Mouse (Mus musculus) layer of hippocampus, adult 9-10 months (tissue): ENCODE measurements around the gene Gm43064.
"Not testable (repeated sequence)": the region's sequence is repeated elsewhere in the genome, so short reads cannot be mapped to it uniquely, and the experiment has no call there.

ENCODE experiments used
- DNase-seq: peaks from one replicate; pipeline ENCODE4 v3.0.0; 2022; ENCODE audit warnings: low spot score

Gm43064 gene

DNA sequence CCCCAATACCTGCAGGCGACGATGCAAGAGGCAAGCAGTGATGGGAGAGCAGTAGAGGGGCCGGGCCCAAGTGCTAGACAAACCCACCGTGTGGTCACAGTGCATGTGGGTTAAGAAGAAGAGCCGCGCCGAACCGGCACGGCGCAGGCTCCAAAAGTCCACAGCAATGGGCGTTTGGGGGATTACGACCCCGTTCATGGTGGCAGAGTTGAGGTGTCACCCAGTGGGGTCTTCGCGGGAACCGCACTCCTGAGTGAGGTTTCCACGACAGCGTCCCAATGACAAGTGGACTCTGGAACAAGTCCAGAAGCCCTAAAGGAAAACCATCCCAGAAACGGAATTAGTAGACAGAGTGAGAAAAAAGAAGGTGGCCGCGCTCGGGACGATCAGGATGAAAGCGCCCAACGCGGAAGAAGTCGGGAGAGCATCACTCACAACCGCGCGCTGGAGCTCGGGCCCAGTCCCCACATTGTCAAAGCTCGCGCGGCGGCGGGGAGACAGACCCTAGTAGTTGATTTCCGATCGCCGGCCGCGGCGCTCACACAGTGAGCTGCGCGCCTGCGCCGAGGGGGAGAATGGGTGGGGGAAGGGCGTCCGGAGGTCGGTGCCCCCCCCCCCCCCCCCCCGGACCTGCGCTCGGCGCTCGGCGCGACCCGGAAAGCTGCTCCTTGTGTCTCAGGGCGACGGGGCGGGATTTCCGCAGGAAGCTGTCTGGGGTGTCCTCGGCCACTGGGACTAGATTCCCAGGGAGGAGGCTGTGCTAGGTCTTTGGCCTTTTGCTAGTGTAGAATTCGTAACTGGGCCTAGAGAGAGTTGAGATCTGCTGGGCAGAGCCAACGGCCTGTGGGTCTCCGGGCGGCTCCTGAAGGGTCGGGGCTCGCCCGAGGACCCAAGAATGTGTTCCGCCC lies at the start of gene Gm43064, which contains the start of the genes Dclre1b and Ap4b1:
TSS of gene Gm43064 (plus strand) at position 683 of the 908 bp plus-strand sequence.
TSS of gene Dclre1b (minus strand) at position 554 of the 908 bp plus-strand sequence.
TSS of gene Ap4b1 (plus strand) at position 630 of the 908 bp plus-strand sequence.
- peak; percentile 73 for DNase-seq

- DNase-seq, result no peak
These were observed 42.6 kb upstream of the Gm43064 start for GRCm38 (mm10) chr3:103766789-103767188.

GRCm38 (mm10) chr3:103771531-103772130 lies 37.7 kb upstream of the Gm43064 start:
- DNase-seq, result no peak

- DNase-seq, result no peak
These were observed 36.5 kb upstream of the Gm43064 start for GRCm38 (mm10) chr3:103772846-103773245.

DNA sequence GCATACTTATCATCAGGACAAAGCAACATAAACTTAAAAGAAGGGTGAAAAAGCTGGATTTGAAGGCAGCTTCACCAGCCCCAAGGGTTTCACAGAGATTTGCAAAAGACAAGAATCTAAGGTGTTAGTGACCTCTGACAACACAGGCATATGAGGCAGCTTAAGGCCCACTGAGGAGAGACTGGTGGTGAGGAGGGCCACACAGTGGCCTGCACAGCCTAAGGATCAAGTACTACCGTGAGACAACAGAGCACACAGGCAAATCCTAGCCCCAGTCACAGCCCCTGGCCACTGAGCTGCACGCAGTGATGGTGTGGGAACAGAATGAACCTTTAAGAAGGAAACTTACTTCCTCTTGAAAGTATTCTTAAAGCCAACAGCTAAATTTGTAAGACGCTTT lies 35.9 kb upstream of the Gm43064 start:
- no peak for DNase-seq

GRCm38 (mm10) chr3:103774009-103774408 lies 35.4 kb upstream of the Gm43064 start:
- no peak for DNase-seq

DNA sequence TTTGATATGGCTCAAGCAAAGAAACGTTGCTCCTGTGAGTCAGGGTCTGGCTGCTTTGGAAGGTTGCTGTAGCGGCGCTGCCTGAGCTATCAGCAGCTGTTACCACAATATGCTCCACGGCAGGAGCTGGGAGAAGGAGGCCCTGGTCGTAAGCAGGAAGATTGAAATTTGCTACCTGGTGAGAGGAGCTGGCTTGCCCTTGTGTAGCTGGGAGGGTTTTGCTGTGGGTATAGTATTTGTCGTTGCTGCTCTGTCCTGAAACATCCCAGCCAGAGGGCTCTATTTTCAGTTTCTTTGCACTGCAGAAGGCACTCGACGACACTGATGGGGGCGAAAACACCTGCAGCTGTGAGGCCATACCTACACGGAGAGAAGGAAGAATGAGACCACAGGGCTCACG lies 31.4 kb upstream of the Gm43064 start:
- DNase-seq, result no peak

DNA sequence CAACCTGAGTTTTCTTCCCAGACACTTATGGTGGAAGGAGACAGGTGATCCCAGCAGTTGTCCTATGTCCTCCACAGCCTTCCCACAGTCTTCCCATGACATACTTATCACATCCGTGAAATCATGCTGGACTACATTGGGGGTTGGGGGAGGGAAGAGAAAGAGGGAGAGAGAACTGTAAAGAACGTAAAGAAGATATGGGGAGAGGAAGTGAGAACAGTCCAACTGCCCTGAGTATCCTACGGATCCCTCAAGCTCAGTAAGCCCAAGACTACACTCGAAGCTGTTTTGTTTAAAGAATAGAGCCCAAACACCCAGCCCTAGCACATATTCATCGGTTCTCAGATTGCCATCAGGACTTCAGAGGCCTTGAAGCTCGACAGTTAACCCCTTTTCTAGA lies 30.7 kb upstream of the Gm43064 start:
- DNase-seq, result no peak

DNA sequence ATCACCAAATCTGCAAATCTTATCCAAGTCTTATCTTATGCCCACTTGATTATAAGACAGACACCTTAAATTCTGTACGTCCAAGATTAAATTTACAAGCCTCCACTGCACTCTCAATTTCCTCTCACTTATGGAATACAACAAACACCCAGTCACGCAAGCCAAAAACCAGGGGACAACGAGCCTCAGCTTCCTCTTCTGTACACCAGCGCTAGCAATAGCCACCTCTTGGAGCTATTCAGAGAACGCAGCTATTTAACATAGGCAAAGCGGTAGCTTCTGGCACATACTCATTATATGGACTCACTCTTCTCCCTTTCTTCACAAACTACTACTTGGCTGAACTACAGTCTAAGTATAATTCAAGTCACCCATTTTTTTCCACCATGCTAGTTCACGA lies 30.2 kb upstream of the Gm43064 start:
- no peak for DNase-seq

DNA sequence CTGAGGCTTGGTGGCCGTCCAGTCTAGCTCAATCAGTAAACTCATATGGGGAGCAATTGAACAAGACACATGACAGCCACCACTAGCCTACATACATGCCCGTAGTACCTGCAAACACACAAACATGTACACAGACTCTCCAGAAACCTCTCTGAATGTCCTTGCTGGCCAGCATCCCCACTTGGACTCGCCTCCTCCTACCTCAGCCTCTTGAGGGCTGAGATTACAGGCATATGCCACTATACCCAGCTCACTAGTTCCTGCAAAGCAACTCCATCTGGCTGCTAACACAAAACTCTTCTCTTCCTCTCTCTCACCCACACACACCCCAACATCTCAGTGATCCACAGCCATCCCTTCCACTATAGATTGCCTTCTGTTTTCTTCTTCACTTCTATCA lies 29.1 kb upstream of the Gm43064 start:
- no peak for DNase-seq

DNA sequence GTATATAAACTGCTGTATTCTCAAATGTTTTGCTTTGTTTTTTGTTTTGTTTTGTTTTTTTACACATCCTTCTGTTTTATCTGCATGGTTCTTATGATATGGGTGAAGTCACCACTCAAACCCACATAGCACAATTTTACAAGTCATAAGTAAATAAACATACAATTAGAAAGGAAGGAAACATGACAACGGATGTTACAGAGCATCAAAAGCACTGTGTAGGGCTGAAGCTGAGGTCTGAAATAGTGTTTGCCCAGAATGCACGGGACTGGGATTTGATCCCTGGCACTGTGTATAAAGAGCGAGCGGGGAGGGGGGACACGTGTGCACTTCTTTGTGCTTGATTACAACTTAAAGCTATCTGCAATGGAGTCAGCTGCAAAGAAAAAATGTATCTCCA lies 28.6 kb upstream of the Gm43064 start:
- no peak for DNase-seq

DNA sequence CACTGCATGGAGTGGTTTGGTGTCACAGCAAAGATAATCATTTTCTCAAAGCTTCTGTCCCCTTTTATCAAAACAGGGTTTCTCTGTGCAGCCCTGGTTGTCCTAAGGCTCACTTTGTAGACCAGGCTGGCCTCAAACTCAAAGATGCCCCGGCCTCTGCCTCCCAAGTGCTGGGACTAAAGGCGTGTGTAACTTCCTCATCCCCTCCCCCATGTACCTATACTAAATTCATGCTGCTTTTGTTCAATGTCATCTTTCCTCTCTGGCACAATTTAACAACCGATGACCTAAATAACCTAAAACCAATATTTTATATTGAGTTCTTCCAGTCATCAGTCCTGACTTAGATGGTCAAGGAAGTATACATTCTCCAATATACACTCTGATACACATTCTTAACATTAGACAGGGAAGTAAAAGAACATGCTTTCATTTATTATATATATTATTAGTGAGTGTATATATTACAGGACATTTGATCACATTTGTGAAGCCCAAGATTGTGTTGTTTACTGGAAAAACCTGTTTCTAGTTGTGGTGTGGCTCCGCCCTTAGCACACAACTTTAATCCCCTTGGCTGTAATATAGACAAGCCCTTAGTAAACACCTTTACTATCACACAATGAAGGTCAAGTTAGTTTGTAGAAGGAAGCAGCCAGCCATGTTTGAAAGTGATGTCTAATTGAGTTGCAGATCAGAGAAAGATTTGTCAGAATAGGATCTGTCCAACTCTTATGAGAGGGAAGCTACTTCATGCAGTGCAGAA lies 26.3 kb upstream of the Gm43064 start:
- DNase-seq, result no peak

- no peak for DNase-seq
These were observed 22.1 kb upstream of the Gm43064 start for GRCm38 (mm10) chr3:103787225-103787624.

GRCm38 (mm10) chr3:103789096-103789495 lies 20.3 kb upstream of the Gm43064 start:
- no peak for DNase-seq

GRCm38 (mm10) chr3:103789891-103790345 lies 19.5 kb upstream of the Gm43064 start:
- no peak for DNase-seq

DNA sequence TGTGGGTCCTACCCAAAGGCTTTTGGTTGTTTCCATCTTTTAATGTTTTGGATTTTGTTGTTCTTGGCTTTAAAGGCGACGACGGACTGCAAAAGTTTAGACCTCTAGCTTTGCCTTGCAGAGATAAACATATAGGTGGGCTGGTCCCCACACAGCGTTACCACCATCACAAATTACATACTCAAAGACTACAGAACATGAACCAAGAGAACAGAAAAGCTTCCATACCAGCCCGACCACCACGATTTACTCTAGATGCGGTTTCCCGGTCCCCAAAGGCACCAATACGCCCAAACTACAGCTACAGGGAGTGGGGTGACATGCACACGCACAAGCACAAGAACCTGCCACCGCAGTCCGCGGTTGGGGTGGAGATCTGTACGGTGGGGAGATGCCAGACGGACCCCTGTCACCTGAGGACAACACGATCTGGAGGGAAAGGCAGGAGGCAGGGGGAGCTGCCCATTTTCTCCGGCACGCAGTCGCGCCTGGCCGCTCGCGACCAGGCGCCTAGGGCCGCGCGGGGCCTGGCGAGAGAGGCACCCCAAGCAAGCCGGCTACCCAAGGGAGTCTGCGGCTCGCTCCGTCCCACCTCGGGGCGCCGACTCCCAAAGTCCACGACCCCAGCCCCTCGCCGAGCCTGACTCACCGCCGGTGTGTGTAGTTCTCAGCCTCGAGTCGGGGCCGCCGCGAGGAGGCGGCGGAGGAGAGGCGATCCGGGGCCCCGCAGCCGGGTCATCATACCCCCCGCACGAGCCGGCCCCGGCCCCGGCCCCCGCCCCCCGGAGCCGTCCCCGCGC lies 18.8 kb upstream of the Gm43064 start:
- DNase-seq, result no peak

DNA sequence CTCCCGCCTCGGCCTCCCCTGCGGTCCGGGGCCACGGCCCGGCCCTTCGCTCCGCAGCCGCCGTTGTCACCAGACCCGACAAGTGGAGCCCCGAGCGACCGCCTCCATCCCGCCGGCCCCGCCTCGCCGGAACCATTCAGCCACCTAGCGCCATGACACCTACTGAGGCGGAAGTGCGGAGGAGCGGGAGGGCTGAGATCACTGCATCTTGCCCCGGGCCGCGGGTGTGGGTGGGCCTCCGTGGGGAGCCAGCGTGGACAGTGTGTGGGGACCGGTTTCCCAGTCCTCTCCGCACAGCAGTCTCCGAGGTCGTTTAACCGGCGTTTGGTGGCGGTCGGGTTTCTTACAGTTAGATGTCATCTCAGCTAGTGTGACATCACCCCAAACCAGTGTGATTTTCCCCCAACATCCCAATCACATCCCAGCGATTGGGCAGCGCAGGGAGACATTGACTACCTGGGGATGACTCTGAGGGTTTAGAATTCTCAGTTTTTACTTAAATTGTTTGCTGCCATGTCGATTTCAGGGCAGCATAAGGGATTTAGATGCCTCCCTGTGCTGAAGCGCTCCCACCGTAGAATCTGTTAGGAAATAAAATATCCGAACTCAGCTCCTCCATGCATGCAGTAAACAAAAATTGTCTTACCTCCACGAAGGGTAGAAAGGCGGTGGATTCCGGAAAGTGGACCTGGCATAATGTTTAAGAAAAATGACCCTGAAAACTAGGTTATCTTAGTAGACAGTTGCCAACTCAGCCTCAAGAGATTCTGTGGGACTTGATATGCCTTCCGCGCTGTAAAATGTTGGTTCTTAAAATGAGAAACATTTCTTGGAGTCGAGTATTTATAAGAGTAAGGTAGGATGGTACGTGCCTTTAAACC lies 17.9 kb upstream of the Gm43064 start, which contains the start of gene Hipk1:
TSS of gene Hipk1 (minus strand) at position 334 of the 881 bp plus-strand sequence.
- peak; percentile 82 for DNase-seq

GRCm38 (mm10) chr3:103792111-103792406 lies 17.3 kb upstream of the Gm43064 start:
- DNase-seq, result not testable (repeated sequence)

- no peak for DNase-seq
These were observed 16.8 kb upstream of the Gm43064 start for GRCm38 (mm10) chr3:103792566-103792965.

DNA sequence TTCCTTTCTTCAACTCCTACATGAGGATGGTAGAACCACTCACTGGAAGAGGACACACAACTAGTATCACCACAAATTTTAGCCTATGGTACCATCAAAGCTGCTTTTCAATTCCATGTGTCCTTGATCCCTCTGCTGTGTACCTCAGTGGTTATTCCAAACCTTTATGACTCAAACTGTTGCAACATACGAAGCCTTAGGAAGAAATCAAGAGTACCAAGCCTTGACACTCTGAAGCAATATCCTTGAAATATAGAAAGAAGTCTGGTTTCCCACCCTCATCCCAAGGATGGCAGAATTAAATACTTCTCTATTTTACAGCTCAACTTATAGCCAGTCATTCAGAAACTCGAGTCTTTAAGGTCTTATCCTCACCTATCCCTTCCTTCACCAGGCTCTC lies 13.0 kb upstream of the Gm43064 start:
- no peak for DNase-seq

DNA sequence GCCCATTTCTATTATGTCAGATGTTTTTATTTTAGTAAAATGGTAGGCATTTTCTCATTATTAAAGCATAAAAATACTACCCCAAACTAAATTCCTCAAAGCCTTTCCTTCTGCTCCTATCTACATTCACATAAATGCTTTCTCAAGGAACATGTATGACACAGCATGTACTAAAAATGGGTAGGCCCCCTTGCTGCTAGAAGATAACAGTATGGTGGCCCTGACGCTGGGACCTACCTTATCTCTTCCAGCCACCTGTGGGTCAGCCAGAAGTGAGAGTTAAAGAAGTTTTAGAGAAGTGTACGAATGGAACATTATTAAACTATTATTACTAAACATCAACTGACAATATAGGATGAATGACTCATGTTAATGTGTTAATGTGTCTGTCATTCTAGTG lies 9.9 kb upstream of the Gm43064 start:
- no peak for DNase-seq
